Mouse (Mus musculus) kidney, adult 2 months (tissue): ENCODE results near the gene Cracr2a. TPM values are rescaled to one million over a fixed set of nuclear protein-coding genes. Genes with fewer than 3 reads are reported as not detected.

Experiments
- DNase-seq: peaks from one replicate; pipeline ENCODE4 v3.0.0; 2021
- H3K27ac ChIP-seq: fragments of 200-500 bp; 2 replicates; pipeline ENCODE4 v1.5.1; 2012; ENCODE audit warnings: low read depth, low read length, control low read depth, inconsistent platforms; ENCODE audit not compliant: insufficient read depth
- H3K27me3 ChIP-seq: fragments of 200-500 bp; replicated peaks from 2 replicates; pipeline ENCODE4 v1.6.1; 2012; ENCODE audit warnings: mild to moderate bottlenecking, moderate library complexity, low read length, inconsistent platforms; ENCODE audit not compliant: control insufficient read depth, insufficient read depth
- H3K36me3 ChIP-seq: fragments of 200-500 bp; 2 replicates; pipeline ENCODE4 v1.6.1; 2012; ENCODE audit warnings: mild to moderate bottlenecking, moderate library complexity, low read length, inconsistent platforms; ENCODE audit not compliant: control insufficient read depth, insufficient read depth
- H3K4me1 ChIP-seq: fragments of 200-500 bp; 2 replicates; pipeline ENCODE4 v1.6.1; 2011; ENCODE audit warnings: low read length; ENCODE audit not compliant: control insufficient read depth, insufficient read depth
- H3K4me3 ChIP-seq: fragments of 200-500 bp; 2 replicates; pipeline ENCODE4 v1.5.1; 2011; ENCODE audit warnings: mild to moderate bottlenecking, low read depth, low read length, control low read depth; ENCODE audit not compliant: insufficient read depth
- CTCF ChIP-seq: fragments of 200-500 bp; conservative IDR thresholded peaks from 2 replicates; pipeline ENCODE4 v1.5.1; 2011; ENCODE audit warnings: low read depth, mild to moderate bottlenecking, control low read depth, low read length, moderate library complexity, mixed read lengths; ENCODE audit not compliant: insufficient read depth, insufficient read length
- POLR2A ChIP-seq: fragments of 200-500 bp; IDR thresholded peaks from one replicate; pipeline ENCODE4 v1.6.1; 2011; ENCODE audit warnings: low read depth, low read length, control low read depth
- WGBS: fragments of 180-500 bp; shearing (Covaris S2); methylation state at CpG from one replicate; pipeline ENCODE4 v1.1.7; 2018; 5-methylcytosine and 5-hydroxymethylcytosine counted together
- polyA plus RNA-seq: library from polyadenylated mRNA; depleted of rRNA; stranded (reverse); fragments of >200 nt; gene quantifications from 2 replicates; pipeline ENCODE4 v1.2.3, GENCODE M21; 2012

The Cracr2a gene
- polyA plus RNA-seq, 1 experiment, result 0.59 TPM

DNA sequence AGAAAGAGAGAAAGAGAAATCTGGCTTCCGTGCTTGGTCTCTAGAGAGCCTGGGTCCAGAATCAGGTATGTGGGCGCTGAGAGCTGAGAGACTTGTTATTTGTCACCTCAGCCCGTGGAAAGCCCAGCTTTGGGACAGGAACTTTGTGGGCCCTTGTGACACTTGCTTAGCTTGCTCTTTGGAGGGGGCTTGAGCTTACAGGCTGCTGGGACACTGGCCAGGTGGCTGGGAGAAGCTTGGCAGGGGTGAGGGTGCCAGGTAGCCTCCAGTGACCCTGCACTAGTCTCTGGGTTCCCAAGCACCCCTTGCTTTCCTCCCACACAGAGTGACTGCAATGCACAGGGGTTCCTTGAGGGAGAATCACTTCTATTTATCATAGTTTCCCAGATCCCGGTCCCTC lies 2.4 kb downstream of the Cracr2a start:
- no peaks in the 10 kb centered on the region for H3K36me3 ChIP-seq
- no peak overlapping the region for H3K27ac ChIP-seq
- H3K4me1 ChIP-seq, result no peaks in the 10 kb centered on the region
- 66% methylated on average over 4 of the region's 4 CpGs for WGBS
- TF ChIP-seq POLR2A (no peak), CTCF (no peak)
- no peaks in the 10 kb centered on the region for H3K27me3 ChIP-seq
- DNase-seq, result no peak
- no peak overlapping the region for H3K4me3 ChIP-seq

DNA sequence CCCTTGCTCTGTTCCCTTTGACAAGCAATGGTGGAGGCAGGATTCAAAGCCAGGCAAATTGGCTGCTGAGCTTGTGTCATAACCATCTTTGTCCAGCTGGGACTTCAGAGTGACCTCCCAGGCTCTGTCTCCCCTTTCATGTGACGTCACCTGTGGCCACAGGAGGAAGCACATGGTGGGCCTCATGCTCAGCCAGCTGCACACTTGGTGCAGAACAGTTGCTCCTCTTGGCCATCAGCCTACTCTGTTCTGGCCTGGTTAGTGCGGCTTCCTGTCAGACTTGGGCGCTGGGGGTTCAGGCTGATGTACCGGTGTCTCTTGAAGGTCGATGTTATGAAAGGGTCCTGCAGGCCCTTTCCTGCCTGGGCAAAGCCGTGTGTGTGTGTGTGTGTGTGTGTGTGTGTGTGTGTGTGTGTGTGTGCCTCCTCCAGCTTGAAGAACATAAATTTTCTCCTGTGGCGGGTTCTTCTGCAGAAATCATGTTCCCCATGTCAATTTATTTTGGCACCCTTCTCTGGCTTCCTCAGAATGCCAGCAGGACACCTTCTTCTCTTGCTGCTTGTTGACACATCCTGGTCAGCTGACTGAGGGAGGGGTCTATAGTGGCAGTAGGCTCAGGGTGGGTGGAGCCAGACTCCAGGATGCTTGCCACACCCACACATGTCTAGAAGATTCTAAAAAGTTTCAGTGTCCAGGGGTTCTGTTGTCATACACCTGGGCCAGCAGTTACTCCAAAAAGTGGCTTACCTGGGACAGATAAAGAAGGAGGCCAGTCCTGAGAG lies 5.0 kb downstream of the Cracr2a start:
- no peaks in the 10 kb centered on the region for H3K4me1 ChIP-seq
- H3K27me3 ChIP-seq, result no peaks in the 10 kb centered on the region
- peak; percentile 22 for DNase-seq
- 52% methylated on average over 7 of the region's 7 CpGs for WGBS
- H3K27ac ChIP-seq, result no peak overlapping the region
- no peaks in the 10 kb centered on the region for H3K36me3 ChIP-seq
- TF ChIP-seq CTCF (no peak), POLR2A (no peak)
- no peak overlapping the region for H3K4me3 ChIP-seq

DNA sequence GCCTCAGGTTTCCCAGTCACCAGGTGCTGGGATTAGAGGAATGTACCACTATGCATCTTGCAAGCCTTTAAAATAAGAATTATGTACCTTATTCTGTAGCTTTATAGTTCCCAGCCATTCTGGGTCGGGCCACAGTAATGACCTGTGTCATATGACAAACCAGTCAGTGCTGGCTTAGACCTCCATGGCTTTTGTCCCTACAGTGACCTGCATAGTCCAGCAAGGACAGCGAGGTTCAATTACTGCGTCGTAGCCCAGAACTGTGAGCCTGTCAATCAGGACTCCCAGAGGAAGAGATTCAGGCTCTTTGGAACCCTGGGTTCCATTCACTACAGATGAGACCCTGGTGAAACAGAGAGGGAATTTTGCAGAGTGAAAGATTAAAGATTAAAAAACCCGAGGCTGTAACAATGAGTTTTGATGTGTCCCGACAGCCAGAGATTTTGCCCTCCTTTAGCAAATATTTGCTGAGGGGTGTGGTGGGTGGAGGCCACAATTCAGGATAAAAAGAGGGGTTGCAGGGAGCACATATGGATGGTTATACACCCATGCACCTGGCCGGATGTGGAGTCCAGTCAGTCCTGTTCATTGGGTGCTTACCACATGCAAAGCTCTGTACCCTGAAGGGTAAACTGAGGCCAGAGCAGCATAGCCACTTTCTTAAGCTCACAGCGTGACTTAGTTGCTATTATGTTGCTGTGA lies 10.9 kb downstream of the Cracr2a start:
- no peaks in the 10 kb centered on the region for H3K4me1 ChIP-seq
- no peak for TF ChIP-seq CTCF
- TF ChIP-seq POLR2A, result no peak
- H3K36me3 ChIP-seq, result no peaks in the 10 kb centered on the region
- no peak for DNase-seq
- no peak overlapping the region for H3K4me3 ChIP-seq
- 71% methylated on average over 8 of the region's 8 CpGs for WGBS
- H3K27me3 ChIP-seq, result no peaks in the 10 kb centered on the region
- no peak overlapping the region for H3K27ac ChIP-seq

DNA sequence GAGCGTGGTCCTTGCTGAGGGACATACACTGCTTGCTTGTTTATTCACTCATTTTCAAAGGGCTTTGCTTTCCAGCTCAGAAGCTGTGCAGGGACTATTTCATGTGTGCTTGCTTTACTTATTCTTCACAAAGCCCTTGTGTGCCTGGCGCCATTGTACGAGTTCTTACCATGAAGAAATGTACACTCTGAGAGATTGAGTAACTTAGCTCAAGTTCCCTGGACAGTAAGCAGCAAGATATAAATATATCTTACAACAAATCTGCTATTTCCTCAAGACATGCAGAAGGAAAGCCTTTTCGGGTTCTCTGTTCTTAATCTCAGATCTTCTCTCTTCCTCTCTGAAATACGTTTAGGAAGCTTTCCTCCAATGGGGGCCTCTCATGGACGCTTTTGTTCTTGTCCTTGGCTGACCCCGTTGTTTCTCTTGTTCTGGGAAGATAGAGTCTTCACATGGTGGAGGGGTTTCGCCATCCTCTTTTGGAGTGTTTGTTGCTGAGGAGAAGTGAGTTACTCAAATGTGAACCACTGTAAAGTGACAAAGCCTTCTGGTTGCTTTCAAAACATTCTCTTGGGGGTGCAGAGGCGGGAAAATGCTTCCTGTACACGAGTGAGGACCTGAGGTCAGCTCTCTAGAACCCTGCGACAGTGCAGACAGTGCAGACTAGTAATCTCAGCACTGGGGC lies 12.8 kb downstream of the Cracr2a start:
- DNase-seq, result no peak
- H3K4me3 ChIP-seq, result no peak overlapping the region
- H3K27ac ChIP-seq, result no peak overlapping the region
- H3K27me3 ChIP-seq, result no peaks in the 10 kb centered on the region
- no peaks in the 10 kb centered on the region for H3K4me1 ChIP-seq
- TF ChIP-seq POLR2A, result no peak
- no peak for TF ChIP-seq CTCF
- no peaks in the 10 kb centered on the region for H3K36me3 ChIP-seq
- WGBS, result 56% methylated on average over 11 of the region's 11 CpGs

DNA sequence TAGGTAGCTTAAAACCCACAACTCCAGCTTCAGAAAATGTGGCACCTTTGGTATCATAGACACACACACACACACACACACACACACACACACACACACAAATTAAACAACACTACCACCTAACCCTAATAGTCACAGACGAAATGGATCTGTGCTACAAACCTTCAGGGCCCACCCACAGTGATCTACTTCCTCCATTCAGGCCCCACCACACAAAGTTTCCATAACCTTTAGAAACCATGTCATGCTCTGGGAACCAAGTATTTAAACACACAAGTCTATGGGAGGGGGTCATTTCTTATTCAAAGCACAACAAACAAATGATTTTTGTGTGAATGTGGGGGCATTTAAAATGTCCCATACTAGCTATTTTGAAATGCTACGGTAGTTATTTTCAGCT lies 14.1 kb downstream of the Cracr2a start:
- Histone ChIP-seq H3K27ac (no peak overlapping the region), H3K4me1 (no peaks in the 10 kb centered on the region), H3K27me3 (no peaks in the 10 kb centered on the region), H3K36me3 (no peaks in the 10 kb centered on the region), H3K4me3 (no peak overlapping the region)
- WGBS, result 98% methylated on average over 2 of the region's 2 CpGs
- TF ChIP-seq POLR2A, result no peak
- TF ChIP-seq CTCF, result no peak
- DNase-seq, result no peak

DNA sequence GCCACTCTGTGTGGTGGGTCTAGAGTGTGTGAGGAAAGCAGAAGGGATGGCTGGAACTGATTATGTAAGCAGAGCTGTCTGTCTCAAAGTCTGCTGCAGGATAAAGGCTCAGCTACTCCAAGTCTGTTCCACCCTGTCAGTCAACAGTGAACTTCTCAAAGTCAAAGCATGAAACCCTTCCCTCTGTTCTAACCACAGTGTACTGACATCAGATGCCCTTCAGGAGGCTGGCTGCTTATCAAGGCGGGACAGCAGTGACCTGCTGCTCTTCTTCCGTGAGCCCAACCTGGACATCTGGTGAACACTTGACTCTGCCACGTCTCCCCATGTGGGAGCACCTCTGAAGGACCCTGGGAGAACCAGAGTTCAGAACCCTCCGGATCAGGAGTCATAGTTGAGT lies 16.6 kb downstream of the Cracr2a start:
- Histone ChIP-seq H3K36me3 (no peaks in the 10 kb centered on the region), H3K4me1 (no peaks in the 10 kb centered on the region), H3K27me3 (no peaks in the 10 kb centered on the region), H3K4me3 (no peak overlapping the region), H3K27ac (no peak overlapping the region)
- DNase-seq, result no peak
- 69% methylated on average over 4 of the region's 4 CpGs for WGBS
- TF ChIP-seq POLR2A, result no peak

DNA sequence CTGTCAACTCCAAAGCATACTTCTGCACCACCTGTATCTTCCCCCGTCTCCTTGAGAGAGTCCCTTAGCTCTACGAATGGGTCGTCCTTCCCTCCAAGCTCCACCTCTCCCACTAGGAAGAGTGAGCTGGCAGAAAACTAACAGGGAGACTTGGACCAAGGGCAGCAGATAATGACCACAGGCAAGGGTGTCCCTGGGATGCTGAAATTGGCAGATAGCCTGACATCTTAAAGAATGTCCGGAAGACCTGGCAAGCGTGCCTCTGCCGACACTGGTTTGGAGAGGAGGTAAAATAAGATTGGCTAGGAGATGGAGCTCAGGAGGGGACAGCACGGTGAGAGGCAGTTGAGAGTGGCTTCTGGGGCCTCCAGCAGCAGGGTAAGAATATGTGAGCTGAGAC lies 17.2 kb downstream of the Cracr2a start:
- 43% methylated on average over 7 of the region's 7 CpGs for WGBS
- Histone ChIP-seq H3K4me3 (no peak overlapping the region), H3K27me3 (no peaks in the 10 kb centered on the region), H3K27ac (no peak overlapping the region), H3K36me3 (no peaks in the 10 kb centered on the region), H3K4me1 (no peaks in the 10 kb centered on the region)
- DNase-seq, result peak; percentile 23
- no peak for TF ChIP-seq POLR2A
- TF ChIP-seq CTCF, result no peak
